13 mouse cellular contexts compared by ENCODE assay signal in the genomic region with DNA sequence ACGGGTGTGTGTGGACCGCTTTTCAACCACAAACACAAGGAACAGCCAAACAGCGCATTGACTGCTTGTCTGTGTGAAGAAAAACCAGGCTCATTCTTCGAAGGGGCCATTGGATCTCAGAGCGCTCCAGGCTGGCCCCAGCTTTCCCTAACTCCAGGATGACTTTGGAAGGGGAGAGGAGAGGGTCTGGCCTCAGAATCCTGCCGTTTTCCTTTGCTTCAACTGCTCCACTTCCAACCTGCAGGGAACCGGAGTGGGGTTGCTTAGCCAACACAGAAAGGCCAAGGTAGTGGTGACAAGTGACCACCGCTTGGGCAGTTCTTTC. TPM values are rescaled to one million over a fixed set of nuclear protein-coding genes. Genes with fewer than 3 reads are reported as not detected.
A peak's percentile ranks its signal among the peaks of the same experiment; 100 is the strongest.
DNase-seq lines count a peak whose midpoint lies in the region; ATAC-seq and TF ChIP-seq lines count a peak whose summit lies in the region.
"Had no signal": no experiment of that assay in that cellular context is flagged by ENCODE, and none has a peak within 500 bp of the region (broad histone marks: within the 10 kb centered on the region; RNA-seq: fewer than 3 reads in every experiment).

No protein-coding gene starts in this region.

- peak overlapping the region; percentile 88 for H3K9ac ChIP-seq in heart, embryonic 16.5 days (ENCODE audit: low read length)
- no peak overlapping the region for H3K9ac ChIP-seq in lung, postnatal 0 days (replicated peaks; ENCODE audit: low read depth)
- no peak overlapping the region for H3K9ac ChIP-seq in embryonic facial prominence, embryonic 12.5 days
- H3K9ac ChIP-seq in stomach, embryonic 14.5 days (replicated peaks; ENCODE audit: low read depth, low read length): no peak overlapping the region
- H3K9ac ChIP-seq: forebrain, embryonic 12.5 days had no signal

- no peak for TF ChIP-seq EP300 in lung, postnatal 0 days (IDR thresholded peaks at IDR 0.05)

- peaks cover 16% of the 10 kb centered on the region for H3K27me3 ChIP-seq in heart, embryonic 16.5 days (ENCODE audit: control insufficient read depth, insufficient read depth, low read length)
- peaks cover 52% of the 10 kb centered on the region for H3K27me3 ChIP-seq in lung, postnatal 0 days (replicated peaks; ENCODE audit: insufficient read depth, low read length)
- H3K27me3 ChIP-seq in embryonic facial prominence, embryonic 12.5 days: peaks cover 84% of the 10 kb centered on the region
- H3K27me3 ChIP-seq in stomach, embryonic 14.5 days (ENCODE audit: control insufficient read depth, insufficient read depth, low read length): peaks cover 53% of the 10 kb centered on the region
- H3K27me3 ChIP-seq: CH12.LX had no signal

- H3K36me3 ChIP-seq in heart, embryonic 16.5 days (ENCODE audit: control insufficient read depth, insufficient read depth): no peaks in the 10 kb centered on the region
- no peaks in the 10 kb centered on the region for H3K36me3 ChIP-seq in lung, postnatal 0 days (ENCODE audit: insufficient read depth, low read length)
- no peaks in the 10 kb centered on the region for H3K36me3 ChIP-seq in embryonic facial prominence, embryonic 12.5 days
- no peaks in the 10 kb centered on the region for H3K36me3 ChIP-seq in stomach, embryonic 14.5 days (ENCODE audit: control insufficient read depth, insufficient read depth, low read length)
- H3K36me3 ChIP-seq: forebrain, embryonic 12.5 days had no signal

- DNase-seq in heart, postnatal 36 days: no peak
- no peak for DNase-seq in lung, postnatal 0 days (ENCODE audit: low spot score)
- no peak for DNase-seq in lung, postnatal 10 days
- DNase-seq in right cerebral cortex, postnatal 4 days: no peak
- DNase-seq: gastrocnemius, postnatal 14 days had no signal

- peak; percentile 4; the same call in 1 of the 2 replicates for ATAC-seq in heart, embryonic 16.5 days (replicated peaks; ENCODE audit: extremely low read depth, insufficient read depth, low FRiP score)
- no peak for ATAC-seq in lung, postnatal 0 days
- ATAC-seq in embryonic facial prominence, embryonic 12.5 days (ENCODE audit: insufficient number of reproducible peaks, insufficient read depth, low FRiP score, low TSS enrichment): no peak
- no peak for ATAC-seq in stomach, embryonic 14.5 days (ENCODE audit: insufficient number of reproducible peaks, insufficient read depth, low FRiP score, low read depth)

- no peaks in the 10 kb centered on the region for H3K9me3 ChIP-seq in heart, embryonic 16.5 days (replicated peaks; ENCODE audit: control insufficient read depth, low read length)
- no peaks in the 10 kb centered on the region for H3K9me3 ChIP-seq in lung, postnatal 0 days (ENCODE audit: low read length)
- H3K9me3 ChIP-seq in embryonic facial prominence, embryonic 12.5 days: no peaks in the 10 kb centered on the region
- no peaks in the 10 kb centered on the region for H3K9me3 ChIP-seq in stomach, embryonic 14.5 days (ENCODE audit: control insufficient read depth, low read depth, low read length)
- H3K9me3 ChIP-seq: forebrain, embryonic 12.5 days had no signal

- peaks cover 13% of the 10 kb centered on the region for H3K4me1 ChIP-seq in heart, embryonic 16.5 days (ENCODE audit: control insufficient read depth, insufficient read depth, low read length)
- peaks cover 10% of the 10 kb centered on the region; the same call in 1 of the 2 replicates for H3K4me1 ChIP-seq in lung, postnatal 0 days (ENCODE audit: insufficient read depth, low read depth, low read length)
- H3K4me1 ChIP-seq in embryonic facial prominence, embryonic 12.5 days: 0 out of 2 replicates have a peak, but pooled peaks cover 5% of the 10 kb centered on the region
- H3K4me1 ChIP-seq in stomach, embryonic 14.5 days (ENCODE audit: control insufficient read depth, insufficient read depth, low read length): 0 out of 2 replicates have a peak, but pooled peaks cover 8% of the 10 kb centered on the region

- peak overlapping the region; percentile 97 for H3K27ac ChIP-seq in heart, embryonic 16.5 days (ENCODE audit: low read length)
- no peak overlapping the region for H3K27ac ChIP-seq in lung, postnatal 0 days (ENCODE audit: low read length)
- H3K27ac ChIP-seq in embryonic facial prominence, embryonic 12.5 days: no peak overlapping the region
- H3K27ac ChIP-seq in stomach, embryonic 14.5 days (ENCODE audit: low read length): no peak overlapping the region; the same call in 1 of the 2 replicates
- H3K27ac ChIP-seq: forebrain, embryonic 12.5 days; left cerebral cortex, adult 2 months had no signal

- peak overlapping the region; percentile 68 for H3K4me2 ChIP-seq in heart, embryonic 16.5 days (ENCODE audit: low read depth, low read length)
- H3K4me2 ChIP-seq in lung, postnatal 0 days (replicated peaks; ENCODE audit: low read depth, low read length): no peak overlapping the region; the same call in 1 of the 2 replicates
- no peak overlapping the region for H3K4me2 ChIP-seq in embryonic facial prominence, embryonic 12.5 days (replicated peaks)
- peak overlapping the region; percentile 35; the same call in 1 of the 2 replicates for H3K4me2 ChIP-seq in stomach, embryonic 14.5 days (replicated peaks; ENCODE audit: low read depth, low read length)

- TF ChIP-seq CTCF in lung, postnatal 0 days (IDR thresholded peaks at IDR 0.05): no peak

- 13% methylated on average over 8 of the region's 8 CpGs for WGBS in heart, embryonic 16.5 days
- WGBS in lung, postnatal 0 days: 17% methylated on average over 8 of the region's 8 CpGs
- WGBS in embryonic facial prominence, embryonic 12.5 days: 4% methylated on average over 8 of the region's 8 CpGs
- WGBS in stomach, embryonic 14.5 days: 8% methylated on average over 8 of the region's 8 CpGs

- intact Hi-C loops in heart, postnatal 36 days (cut with DNase I): loop anchor here (2.0 kb wide), 1 partner anchor 18 kb away; no protein-coding TSS in a partner anchor

- H3K4me3 ChIP-seq in heart, embryonic 16.5 days (ENCODE audit: low read length): peak overlapping the region; percentile 58
- 0 out of 2 replicates have a peak overlapping the region, but pooled peaks have one; percentile 33 for H3K4me3 ChIP-seq in lung, postnatal 0 days (ENCODE audit: low read depth, low read length)
- 0 out of 2 replicates have a peak overlapping the region, but pooled peaks have one; percentile 15 for H3K4me3 ChIP-seq in embryonic facial prominence, embryonic 12.5 days
- H3K4me3 ChIP-seq in stomach, embryonic 14.5 days (ENCODE audit: low read depth, low read length): peak overlapping the region; percentile 26; the same call in 1 of the 2 replicates
- H3K4me3 ChIP-seq: left cerebral cortex, adult 2 months; myocyte had no signal

RNA-seq across cellular contexts. Expression of a gene that starts 6.3 kb away (rescaled TPM):
- 123 and 132 TPM in 2 replicates for polyA plus RNA-seq in heart, embryonic 16.5 days (2015; fragmentation: Nextera tagmentation; extraction: Ambion mirVana)
- total RNA-seq in heart, postnatal 36 days (2021): 10 to 100 TPM; 80.7 TPM
- polyA plus RNA-seq in lung, postnatal 0 days (2015; fragmentation: Nextera tagmentation; extraction: Ambion mirVana): 0.38 and 1.2 TPM in 2 replicates
- polyA plus RNA-seq in embryonic facial prominence, embryonic 12.5 days (2016; fragmentation: Nextera tagmentation; extraction: Ambion mirVana): 2.6 and 3.1 TPM in 2 replicates
- 6.4 and 8.1 TPM in 2 replicates for polyA plus RNA-seq in stomach, embryonic 14.5 days (2014; fragmentation: Nextera tagmentation; extraction: Ambion mirVana)
- total RNA-seq: CH12.LX; gastrocnemius, postnatal 14 days; left cerebral cortex, adult 2 months had no signal
- polyA plus RNA-seq: forebrain, embryonic 12.5 days; kidney, adult 2 months had no signal

Comparison
In these comparisons a context has a peak if more than half of its experiments do, and no peak if none do; other contexts are left out.
1. H3K4me2 ChIP-seq: peak in heart, embryonic 16.5 days (single experiment) and stomach, embryonic 14.5 days (single experiment); none in lung, postnatal 0 days (single experiment) and embryonic facial prominence, embryonic 12.5 days (single experiment).
2. RNA of a gene that starts 6.3 kb away (polyA plus RNA-seq): 123 to 132 TPM in heart, embryonic 16.5 days; 6.4 to 8.1 TPM in stomach, embryonic 14.5 days, 2.6 to 3.1 TPM in embryonic facial prominence, embryonic 12.5 days and 0.38 to 1.2 TPM in lung, postnatal 0 days; every median in the first group is over 10 times any median in the second.
3. Peak in every context shown above with its lines, with median percentiles within 50 percentile points of each other: H3K4me3 ChIP-seq.